Mouse (Mus musculus): ENCODE results near the gene Mfsd13b. TPM values are rescaled to one million over a fixed set of nuclear protein-coding genes. Genes with fewer than 3 reads are reported as not detected.

Mfsd13b gene
- 0.26 and 0.55 TPM in 2 replicates for polyA plus RNA-seq (2012; rRNA removed)
- polyA plus RNA-seq (2014; fragmentation: Nextera tagmentation; extraction: Ambion mirVana) = 0.36 TPM in 1 of 2 replicates, not detected in the other

DNA sequence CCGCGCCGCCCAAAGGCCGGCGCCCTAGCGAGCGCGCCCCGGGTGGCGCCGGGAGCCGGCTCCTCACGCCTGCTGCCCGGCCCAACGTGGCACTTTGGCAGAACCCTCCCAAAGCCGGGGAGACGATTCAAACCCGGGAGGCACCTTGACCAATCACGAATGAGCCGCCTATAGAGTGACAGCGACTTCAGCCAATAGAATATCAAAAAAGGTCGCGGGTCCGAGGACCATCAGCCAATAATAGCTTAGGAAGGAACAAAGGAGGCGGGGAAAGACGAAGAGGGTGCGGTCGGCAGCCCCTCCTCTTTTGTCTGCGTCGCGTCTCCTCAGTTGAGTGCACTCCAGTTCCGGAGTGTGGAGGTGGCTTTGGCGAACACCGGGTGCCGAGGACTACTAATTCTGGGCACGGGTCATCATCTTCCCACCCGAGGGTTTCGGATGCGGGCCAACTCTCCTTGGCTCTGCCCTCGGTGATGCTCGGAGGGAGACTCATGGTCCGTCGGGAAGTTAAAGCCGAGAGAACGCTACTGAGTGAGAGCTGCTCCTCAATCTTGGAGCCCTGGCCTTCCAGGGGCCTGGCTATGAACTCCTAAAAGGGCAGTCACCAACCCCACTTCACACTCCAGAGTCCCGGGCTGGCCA, at the start of gene Mfsd13b, which contains the start of gene Cdr2:
Gene Mfsd13b, plus strand, starts transcription at position 310 of the 642 bp plus-strand sequence.
Gene Cdr2, minus strand, starts transcription at position 113 of the 642 bp plus-strand sequence.
- Histone ChIP-seq H3K27me3 (ENCODE audit: control insufficient read depth, insufficient read depth, low read length) (no peaks in the 10 kb centered on the region), H3K4me3 (replicated peaks; ENCODE audit: low read length) (peak within 1 kb of the TSS; percentile 90), H3K27ac (replicated peaks; ENCODE audit: low read depth, low read length) (peak within 1 kb of the TSS; percentile 76), H3K36me3 (ENCODE audit: control insufficient read depth, insufficient read depth, low read length) (no peaks in the 10 kb centered on the region), H3K4me2 (replicated peaks; ENCODE audit: low read depth, low read length, severe bottlenecking) (peak within 1 kb of the TSS; percentile 66), H3K9ac (ENCODE audit: low read depth, low read length, severe bottlenecking) (peak within 1 kb of the TSS; percentile 85), H3K4me1 (ENCODE audit: control insufficient read depth, insufficient read depth, low read length) (peaks cover 16% of the 10 kb centered on the region), H3K9me3 (ENCODE audit: control insufficient read depth, low read length) (no peaks in the 10 kb centered on the region)
- peak; percentile 98 for ATAC-seq (ENCODE audit: low FRiP score, low read depth)
- TF ChIP-seq POLR2A (IDR thresholded peaks at IDR 0.05; ENCODE audit: borderline replicate concordance, extremely low read depth, insufficient read depth, insufficient read length) = peak; percentile 84; the same call in 1 of the 2 replicates
- WGBS = under 1% methylated on average over 41 of the region's 46 CpGs
- DNase-seq (ENCODE audit: low spot score) = peak; percentile 97

DNA sequence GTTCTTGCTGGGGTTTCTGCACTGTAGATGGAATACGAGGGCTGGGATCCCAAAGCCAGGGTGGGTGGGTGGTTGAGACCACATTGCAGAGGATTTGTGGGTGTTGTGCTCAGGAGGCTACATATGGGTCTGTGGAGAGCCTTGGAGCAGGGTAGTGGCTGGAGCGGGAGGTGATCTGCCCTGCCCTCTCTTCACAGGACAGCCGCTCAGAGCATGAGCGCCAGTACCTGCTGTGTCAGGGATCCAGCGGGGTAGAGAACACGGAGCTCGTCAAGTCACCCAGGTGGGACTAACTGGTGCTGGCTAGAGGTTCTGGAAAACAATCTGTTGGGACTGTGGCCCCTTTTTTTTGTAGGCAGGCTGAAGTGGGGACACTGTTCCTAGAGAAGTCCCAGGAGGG, 49.2 kb upstream of the Mfsd13b start:
- WGBS = 91% methylated on average over 7 of the region's 7 CpGs
- Histone ChIP-seq H3K4me2 (replicated peaks; ENCODE audit: low read depth, low read length, severe bottlenecking) (no peak overlapping the region), H3K36me3 (ENCODE audit: control insufficient read depth, insufficient read depth, low read length) (peaks cover 92% of the 10 kb centered on the region), H3K9ac (ENCODE audit: low read depth, low read length, severe bottlenecking) (no peak overlapping the region), H3K4me3 (replicated peaks; ENCODE audit: low read length) (no peak overlapping the region), H3K4me1 (ENCODE audit: control insufficient read depth, insufficient read depth, low read length) (no peaks in the 10 kb centered on the region), H3K9me3 (ENCODE audit: control insufficient read depth, low read length) (no peaks in the 10 kb centered on the region), H3K27me3 (ENCODE audit: control insufficient read depth, insufficient read depth, low read length) (no peaks in the 10 kb centered on the region), H3K27ac (replicated peaks; ENCODE audit: low read depth, low read length) (no peak overlapping the region)
- DNase-seq (ENCODE audit: low spot score) = no peak
- TF ChIP-seq POLR2A (IDR thresholded peaks at IDR 0.05; ENCODE audit: borderline replicate concordance, extremely low read depth, insufficient read depth, insufficient read length) = no peak
- no peak for ATAC-seq (ENCODE audit: low FRiP score, low read depth)

DNA sequence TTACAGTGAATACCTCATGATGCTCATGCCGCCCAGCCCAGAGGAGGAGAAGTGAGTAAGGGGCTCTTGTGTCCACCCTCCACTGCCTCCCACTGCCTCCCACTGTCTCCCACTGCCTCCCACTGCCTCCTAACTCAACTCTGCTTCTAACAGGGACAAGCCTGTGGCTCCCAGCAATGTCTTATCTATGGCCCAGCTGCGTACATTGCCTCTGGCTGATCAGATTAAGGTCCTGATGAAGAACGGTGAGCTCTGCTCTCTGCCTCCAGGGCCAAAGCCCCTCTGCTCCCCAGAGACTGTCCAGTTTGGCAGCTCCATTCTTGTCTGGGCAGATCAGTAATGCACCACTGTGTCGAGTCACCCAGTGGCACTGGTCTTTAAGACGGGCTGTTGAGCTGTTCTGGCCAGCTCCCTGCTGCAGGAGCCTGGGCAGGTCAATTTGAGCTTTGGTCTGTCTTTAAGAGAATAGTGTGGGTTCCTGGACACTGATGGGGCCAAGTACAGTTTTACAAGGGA, 48.6 kb upstream of the Mfsd13b start:
- no peak for ATAC-seq (ENCODE audit: low FRiP score, low read depth)
- H3K36me3 ChIP-seq (ENCODE audit: control insufficient read depth, insufficient read depth, low read length) = peaks cover 92% of the 10 kb centered on the region
- 78% methylated on average over 4 of the region's 5 CpGs for WGBS

DNA sequence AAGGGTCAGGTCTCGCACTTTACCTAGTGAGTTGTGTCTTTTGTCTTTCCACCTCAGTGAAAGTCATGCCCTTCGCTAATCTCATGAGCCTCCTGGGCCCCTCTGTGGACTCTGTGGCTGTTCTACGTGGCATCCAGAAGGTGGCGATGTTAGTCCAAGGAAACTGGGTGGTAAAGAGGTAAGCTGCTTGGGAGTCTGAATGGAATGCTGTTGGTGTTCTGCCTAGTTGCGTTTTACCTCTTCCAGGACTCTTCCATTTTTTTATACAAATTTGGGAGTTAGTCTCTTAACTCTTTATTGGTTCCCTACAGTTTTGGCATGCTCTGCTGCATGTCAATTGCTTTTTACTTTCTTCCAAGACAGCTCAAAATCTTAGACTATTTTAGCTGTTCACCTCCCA, 47.6 kb upstream of the Mfsd13b start:
- no peaks in the 10 kb centered on the region for H3K4me1 ChIP-seq (ENCODE audit: control insufficient read depth, insufficient read depth, low read length)
- DNase-seq (ENCODE audit: low spot score) (peak; percentile 64), ATAC-seq (ENCODE audit: low FRiP score, low read depth) (peak; percentile 55; the same call in 1 of the 2 replicates)
- H3K9ac ChIP-seq (ENCODE audit: low read depth, low read length, severe bottlenecking) = no peak overlapping the region
- no peak for TF ChIP-seq POLR2A (IDR thresholded peaks at IDR 0.05; ENCODE audit: borderline replicate concordance, extremely low read depth, insufficient read depth, insufficient read length)
- no peak overlapping the region for H3K27ac ChIP-seq (replicated peaks; ENCODE audit: low read depth, low read length)
- H3K27me3 ChIP-seq (ENCODE audit: control insufficient read depth, insufficient read depth, low read length) = no peaks in the 10 kb centered on the region
- no peak overlapping the region for H3K4me3 ChIP-seq (replicated peaks; ENCODE audit: low read length)
- H3K36me3 ChIP-seq (ENCODE audit: control insufficient read depth, insufficient read depth, low read length) = peaks cover 92% of the 10 kb centered on the region
- H3K9me3 ChIP-seq (ENCODE audit: control insufficient read depth, low read length) = no peaks in the 10 kb centered on the region
- 36% methylated on average over 5 of the region's 5 CpGs for WGBS
- no peak overlapping the region for H3K4me2 ChIP-seq (replicated peaks; ENCODE audit: low read depth, low read length, severe bottlenecking)

More for the DNA sequence above, 48.6 kb upstream of the Mfsd13b start:
- Histone ChIP-seq H3K4me3 (replicated peaks; ENCODE audit: low read length) (no peak overlapping the region), H3K4me1 (ENCODE audit: control insufficient read depth, insufficient read depth, low read length) (no peaks in the 10 kb centered on the region), H3K27ac (replicated peaks; ENCODE audit: low read depth, low read length) (no peak overlapping the region), H3K9me3 (ENCODE audit: control insufficient read depth, low read length) (no peaks in the 10 kb centered on the region), H3K4me2 (replicated peaks; ENCODE audit: low read depth, low read length, severe bottlenecking) (no peak overlapping the region), H3K27me3 (ENCODE audit: control insufficient read depth, insufficient read depth, low read length) (no peaks in the 10 kb centered on the region), H3K9ac (ENCODE audit: low read depth, low read length, severe bottlenecking) (no peak overlapping the region)
- TF ChIP-seq POLR2A (IDR thresholded peaks at IDR 0.05; ENCODE audit: borderline replicate concordance, extremely low read depth, insufficient read depth, insufficient read length) = no peak
- no peak for DNase-seq (ENCODE audit: low spot score)

DNA sequence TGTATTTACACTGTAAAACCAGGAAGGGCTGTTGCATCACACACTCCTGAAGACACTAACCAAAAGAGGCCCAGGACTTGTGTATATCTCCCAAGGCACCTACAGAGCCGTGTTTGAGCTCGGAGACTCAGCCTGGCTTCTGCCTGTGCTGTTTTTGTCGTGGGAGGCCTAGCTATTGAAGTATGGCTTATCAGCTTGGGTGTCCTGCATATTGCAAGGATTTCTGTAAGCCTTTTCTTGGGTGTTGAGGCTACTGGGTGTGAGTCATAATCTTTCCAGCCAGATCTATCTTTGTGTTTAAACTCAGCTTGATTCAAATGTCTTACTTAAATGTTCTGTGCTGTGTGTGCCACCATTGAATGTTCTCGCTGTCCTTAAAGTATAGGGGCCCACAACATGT, 45.8 kb upstream of the Mfsd13b start:
- no peak for TF ChIP-seq POLR2A (IDR thresholded peaks at IDR 0.05; ENCODE audit: borderline replicate concordance, extremely low read depth, insufficient read depth, insufficient read length)
- 90% methylated on average over 4 of the region's 4 CpGs for WGBS
- no peak overlapping the region for H3K4me3 ChIP-seq (replicated peaks; ENCODE audit: low read length)
- no peak overlapping the region for H3K9ac ChIP-seq (ENCODE audit: low read depth, low read length, severe bottlenecking)
- no peak for DNase-seq (ENCODE audit: low spot score)
- no peak overlapping the region for H3K27ac ChIP-seq (replicated peaks; ENCODE audit: low read depth, low read length)
- H3K9me3 ChIP-seq (ENCODE audit: control insufficient read depth, low read length) = no peaks in the 10 kb centered on the region
- no peaks in the 10 kb centered on the region for H3K27me3 ChIP-seq (ENCODE audit: control insufficient read depth, insufficient read depth, low read length)
- peaks cover 93% of the 10 kb centered on the region for H3K36me3 ChIP-seq (ENCODE audit: control insufficient read depth, insufficient read depth, low read length)
- ATAC-seq (ENCODE audit: low FRiP score, low read depth) = no peak
- no peak overlapping the region for H3K4me2 ChIP-seq (replicated peaks; ENCODE audit: low read depth, low read length, severe bottlenecking)
- no peaks in the 10 kb centered on the region for H3K4me1 ChIP-seq (ENCODE audit: control insufficient read depth, insufficient read depth, low read length)

All from limb, embryonic 14.5 days (tissue).